Mouse (Mus musculus): ENCODE data around the gene Cacna2d3.

Cacna2d3 gene

DNA sequence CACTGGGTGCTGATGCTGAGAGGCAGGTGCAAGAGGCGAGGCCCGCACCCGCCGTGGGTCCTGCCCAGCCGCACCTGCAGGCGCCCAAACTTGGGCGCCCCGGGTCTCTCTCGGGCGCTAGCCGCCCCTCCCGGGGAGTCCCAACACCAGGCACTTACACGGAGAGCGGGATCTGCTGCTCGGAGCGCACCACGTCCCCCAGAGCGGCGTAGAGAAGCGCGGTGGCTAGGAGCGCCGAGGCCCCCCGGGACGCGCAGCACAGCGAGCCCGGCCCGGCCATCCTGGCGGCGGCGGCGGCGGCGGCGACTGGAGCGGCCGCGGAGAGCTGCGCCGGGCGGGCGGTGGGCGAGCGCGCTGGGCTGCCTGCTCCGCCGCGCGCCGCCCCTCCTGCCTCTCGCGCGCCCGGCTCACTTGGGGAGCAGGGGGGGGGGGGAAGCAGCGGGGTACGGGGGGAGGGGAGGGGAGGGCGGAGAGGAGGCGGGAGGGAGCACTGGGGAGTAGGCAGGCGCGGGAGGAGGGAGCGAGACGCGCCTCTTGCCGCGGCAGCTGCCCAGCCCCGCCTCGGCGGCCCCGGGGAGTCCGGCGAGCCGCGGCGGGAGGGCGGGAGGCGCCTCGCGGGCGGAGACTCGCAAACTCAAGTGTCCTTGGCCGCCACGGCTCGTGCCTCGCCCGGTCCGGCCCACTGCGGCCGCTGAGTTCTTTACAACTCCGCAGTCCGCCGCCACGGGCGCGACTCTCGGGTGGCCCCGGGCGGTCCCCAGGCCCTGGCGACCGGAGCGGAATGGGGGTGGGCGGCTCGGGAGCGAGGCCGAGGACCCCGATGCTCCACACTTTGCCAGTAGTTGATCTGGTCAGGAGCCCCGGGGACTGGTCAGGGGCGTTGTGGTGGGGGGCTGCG lies at the start of gene Cacna2d3:
TSS of gene Cacna2d3 (minus strand) at position 377 of the 898 bp plus-strand sequence.
- DNase-seq (ENCODE audit: low read depth, low spot score) = no peak

DNA sequence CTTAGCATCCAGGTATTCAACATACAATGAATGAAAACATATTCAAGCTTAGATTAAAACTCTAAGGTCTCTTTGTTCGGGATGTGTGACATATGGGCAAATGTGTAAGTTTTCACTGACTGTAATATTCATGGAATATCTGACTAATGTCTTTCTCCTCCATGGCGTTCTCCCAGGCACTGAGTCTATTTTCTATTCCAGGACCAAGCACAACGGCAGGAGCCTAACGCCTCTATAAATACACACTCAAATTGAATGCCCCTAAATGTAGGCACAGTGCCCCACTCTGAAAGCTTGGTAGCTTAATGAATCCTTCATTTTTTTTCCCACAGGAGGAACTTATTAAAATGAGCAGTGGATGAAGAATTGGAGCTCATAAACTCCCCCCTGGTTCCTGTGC lies 47.8 kb upstream of the Cacna2d3 start:
- DNase-seq (ENCODE audit: low read depth, low spot score) = peak; percentile 78

DNA sequence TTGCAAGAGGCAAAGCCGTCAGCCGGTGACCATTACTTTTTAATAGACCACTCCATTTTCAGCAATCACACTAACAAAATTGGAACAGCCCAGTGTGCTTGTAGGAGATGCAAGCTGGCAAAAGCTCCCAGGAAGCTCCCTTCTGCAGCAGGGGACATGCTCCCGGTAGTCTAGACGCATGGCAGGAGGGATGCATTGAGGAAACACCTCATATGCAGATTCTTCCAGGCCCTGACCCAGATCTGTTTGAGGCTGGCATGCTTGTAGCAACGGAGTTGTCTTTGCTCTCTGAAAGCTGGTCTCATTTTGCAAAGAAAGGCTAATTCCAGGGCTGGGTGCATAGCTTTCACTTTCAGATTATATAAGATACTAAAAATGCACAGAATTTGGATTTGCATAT lies 31.2 kb upstream of the Cacna2d3 start:
- DNase-seq (ENCODE audit: low read depth, low spot score) = no peak

DNA sequence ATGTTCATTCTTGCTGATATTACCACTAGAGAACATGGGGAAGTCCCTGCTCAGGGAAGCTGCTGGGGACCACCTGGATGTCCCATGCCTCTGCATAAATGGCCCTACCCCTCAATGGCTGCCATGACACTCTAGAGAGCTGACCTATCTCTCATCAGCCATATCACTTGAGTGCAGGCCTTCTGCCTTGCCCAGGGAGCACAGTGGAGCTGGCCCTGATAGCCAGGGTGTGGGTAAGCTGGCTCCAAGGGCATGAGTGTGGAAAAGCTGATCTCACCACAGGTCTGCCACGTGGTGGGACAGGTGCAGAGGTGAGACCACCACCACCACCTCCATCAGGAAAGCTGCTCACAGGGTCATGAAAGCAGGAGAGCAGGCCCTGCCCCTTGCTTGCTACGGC lies 17.1 kb upstream of the Cacna2d3 start:
- DNase-seq (ENCODE audit: low read depth, low spot score) = no peak

DNA sequence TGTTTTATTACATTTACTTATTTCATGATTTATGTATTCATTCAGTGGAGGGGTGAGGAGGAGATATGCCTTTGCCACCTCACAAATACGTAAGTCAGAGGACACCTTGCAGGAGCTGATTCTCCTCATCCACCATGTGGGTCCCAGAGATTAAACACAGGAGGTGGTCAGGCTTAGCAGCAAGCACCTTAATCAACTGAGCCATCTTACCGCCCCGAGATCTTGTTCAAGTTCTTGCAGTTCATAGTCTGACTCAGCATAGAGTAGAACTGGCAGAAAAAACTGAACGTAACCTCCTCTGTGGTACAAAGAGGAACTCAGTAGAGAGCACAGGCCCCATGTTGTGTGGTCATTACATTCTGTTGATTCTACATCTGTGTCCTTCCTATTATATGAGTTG lies 8.6 kb upstream of the Cacna2d3 start:
- DNase-seq (ENCODE audit: low read depth, low spot score) = no peak

DNA sequence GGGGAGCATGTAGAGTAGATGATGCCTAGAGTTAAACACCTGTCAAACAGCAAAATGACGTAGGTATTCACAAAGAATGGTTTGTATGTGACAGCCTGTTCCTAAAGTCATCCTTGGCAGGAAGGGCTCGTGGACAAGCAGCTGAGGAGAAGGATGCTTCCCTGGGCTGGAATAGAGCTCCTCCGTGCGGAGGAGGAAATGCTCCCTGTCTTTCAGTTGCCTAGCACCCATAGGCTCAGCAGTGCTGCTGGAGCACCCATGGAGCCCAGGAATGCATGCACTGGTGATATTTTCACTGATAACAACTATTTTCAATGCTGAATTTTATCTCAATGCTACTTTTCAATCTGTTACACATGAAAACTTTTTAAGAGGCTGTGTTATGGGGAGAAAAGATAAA lies 7.3 kb upstream of the Cacna2d3 start:
- no peak for DNase-seq (ENCODE audit: low read depth, low spot score)

DNA sequence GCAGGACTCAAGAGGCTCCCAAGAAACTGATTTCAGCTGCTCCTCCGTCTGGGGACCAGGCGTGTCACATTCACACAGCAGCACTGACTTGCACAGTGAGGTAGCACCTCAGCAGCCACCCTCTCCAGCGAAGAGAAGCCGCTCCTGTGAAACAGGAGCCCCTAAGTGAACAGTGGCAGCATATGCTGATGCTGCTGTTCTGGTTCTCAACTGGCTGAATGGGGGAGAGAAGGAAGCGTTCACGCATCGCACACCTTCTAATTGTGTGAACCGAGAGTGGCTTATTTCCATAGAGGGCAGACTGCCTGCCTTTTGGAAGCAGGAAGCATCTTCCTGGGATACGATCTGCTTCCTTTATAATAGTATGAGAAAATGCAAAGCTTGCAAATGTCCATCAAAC lies 5.9 kb upstream of the Cacna2d3 start:
- DNase-seq (ENCODE audit: low read depth, low spot score) = no peak

DNA sequence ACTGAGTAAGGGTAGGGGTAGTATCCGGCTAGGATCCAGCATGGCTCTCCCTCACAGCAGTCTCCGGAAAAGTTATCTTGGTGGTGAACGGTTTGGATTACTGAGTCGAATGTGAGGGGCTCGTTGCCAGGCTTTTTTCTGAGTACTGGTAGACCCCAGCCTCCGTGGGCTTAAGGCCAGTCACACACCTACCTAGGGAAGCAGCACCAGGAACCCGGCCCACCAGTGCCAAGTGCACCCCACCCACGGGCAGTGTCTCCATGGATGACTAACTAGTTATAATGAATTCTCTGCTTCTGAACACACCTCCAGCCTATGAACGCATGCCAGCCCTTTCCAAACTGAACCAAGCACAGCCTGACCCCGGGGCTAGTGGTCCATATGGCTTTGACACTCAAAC lies 1.6 kb upstream of the Cacna2d3 start:
- DNase-seq (ENCODE audit: low read depth, low spot score) = no peak

DNA sequence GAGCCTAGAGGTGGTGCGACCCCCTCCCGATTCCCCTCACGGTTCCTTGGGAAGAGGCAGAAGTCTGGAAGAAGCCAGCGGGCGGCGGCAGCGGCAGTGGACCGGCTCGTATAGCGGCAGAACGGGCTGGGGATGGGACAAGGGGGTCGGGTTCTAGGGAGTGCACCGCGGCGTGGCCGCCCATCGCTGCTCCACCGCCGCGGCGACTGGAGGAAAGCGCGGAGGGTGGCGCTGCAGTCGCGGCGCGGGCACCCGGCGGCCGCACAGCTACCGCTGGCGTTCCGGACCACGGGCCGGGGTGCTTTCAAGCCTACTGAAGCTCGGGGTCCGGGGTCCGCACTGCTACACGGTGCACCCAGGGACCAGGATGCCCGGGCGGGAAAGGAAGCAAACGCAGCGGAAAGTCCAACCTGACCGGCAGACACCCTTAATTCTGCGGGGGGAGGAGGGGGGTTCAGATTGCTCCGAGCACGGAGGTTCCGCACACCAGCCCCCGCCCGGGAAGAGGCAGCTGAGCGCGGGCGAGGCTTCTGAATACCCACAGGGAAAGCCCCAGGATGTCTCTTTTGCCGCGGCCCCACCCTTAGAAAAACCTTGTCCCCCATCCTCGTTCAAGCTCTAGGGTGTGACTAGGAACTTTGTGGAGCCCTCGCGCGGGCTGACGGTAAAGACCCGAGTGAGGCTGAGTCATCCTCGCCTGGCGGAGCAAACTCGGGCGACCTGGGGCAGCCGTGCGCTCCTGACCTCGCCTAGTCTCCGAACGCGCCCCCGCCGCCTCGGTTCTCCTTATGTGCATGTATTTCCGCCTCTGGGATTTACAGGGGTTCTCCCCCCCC lies 940 bp upstream of the Cacna2d3 start:
- DNase-seq (ENCODE audit: low read depth, low spot score) = no peak

DNA sequence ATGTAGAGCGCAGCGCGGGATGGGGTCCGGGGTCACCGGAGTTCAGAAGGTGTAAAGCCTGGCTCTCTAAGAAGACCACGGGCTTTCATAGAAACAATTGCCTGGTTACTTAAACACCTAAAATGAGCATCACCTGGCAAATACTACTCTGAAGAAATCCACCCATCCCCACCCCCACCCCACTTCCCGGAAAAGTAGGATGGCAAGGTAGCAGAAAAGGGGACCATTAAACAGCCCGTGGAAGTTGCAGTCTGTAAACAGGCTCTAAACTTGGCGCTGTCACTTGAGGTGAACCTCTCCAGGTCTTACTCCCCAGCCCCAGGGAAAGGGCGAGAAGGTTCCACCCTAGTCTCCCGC lies 555 bp downstream of the Cacna2d3 start:
- no peak for DNase-seq (ENCODE audit: low read depth, low spot score)

DNA sequence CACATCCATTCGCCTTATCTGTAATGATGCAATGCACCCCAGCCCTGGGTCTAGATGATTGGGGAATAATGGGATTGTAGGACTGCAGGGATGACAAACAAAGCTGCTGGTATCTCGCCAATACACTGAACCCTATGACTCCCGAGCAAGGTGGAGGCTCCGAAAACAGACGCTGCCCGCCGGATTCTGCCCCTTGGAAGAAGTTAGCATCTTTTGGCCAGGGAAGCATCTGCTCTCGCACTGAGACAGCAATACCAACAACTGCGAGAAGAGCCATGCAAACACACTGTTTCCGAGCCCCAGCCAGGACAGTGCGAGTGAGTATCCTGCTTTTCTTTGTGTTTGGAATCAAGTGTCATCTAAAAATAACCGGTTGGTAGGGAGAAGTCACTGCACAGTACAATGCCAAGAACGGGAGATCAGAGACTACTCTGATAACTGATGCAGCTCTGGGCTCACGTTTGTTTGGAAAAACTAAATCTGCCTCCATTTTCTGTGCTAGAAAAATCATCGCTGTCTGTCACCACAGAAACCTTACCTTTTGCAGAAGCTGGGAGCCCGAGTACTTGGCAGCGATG lies 1.2 kb downstream of the Cacna2d3 start:
- no peak for DNase-seq (ENCODE audit: low read depth, low spot score)

DNA sequence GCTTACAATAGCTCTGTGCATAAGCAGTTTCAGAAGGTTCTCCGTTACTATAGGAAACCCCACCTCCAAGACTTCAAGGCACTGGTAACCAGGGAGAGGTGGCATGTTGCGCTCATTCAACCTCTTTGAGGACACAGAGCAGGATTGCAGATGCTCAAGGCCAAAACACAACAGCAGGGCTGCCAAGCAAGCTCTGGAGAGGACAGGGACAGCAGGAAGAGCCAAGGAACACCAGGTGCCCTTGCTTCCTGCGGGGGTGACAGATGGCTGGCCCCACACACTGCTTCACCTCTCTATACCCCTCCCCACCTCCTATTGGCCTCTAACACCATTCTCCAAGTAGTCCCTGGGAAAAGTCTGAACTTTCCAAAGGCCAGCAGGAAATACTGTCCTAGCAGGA lies 9.0 kb downstream of the Cacna2d3 start:
- DNase-seq (ENCODE audit: low read depth, low spot score) = no peak

DNA sequence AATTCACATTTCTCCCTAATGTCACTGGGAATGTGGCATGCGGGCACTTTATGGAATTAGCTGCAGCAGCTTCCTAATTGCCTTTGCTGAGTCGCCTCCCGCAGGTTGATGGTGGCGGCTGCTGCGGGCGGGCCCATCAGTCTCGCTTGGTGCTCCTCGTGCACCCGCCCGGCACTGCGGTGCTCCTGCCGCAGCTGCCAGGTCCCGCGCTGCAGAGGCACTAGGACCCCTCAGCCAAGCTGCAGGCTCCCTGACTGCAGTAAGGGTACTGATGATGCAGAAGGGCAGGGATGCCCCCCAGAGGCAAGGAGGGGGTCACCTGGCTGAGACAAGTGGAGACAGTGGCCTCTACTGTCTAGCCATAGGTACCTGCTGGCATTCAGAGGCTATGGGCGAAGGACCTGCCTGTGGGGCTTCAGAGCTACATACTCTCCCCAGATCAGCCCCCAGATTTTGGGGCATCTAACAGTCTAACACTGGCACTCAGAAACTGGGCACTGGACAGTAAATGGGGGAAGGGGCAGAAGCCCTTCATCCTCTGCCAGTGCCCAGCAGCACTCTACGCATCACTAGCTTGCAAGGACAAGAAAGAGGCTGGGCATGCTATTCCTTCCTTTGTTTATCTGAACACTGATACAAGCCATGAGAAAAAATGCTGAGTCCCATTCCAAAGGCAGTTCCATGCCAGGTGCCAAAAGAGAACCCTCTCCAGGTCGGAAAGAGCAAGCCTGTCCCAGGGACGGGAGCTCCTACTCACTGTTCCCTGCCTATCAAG lies 13.9 kb downstream of the Cacna2d3 start:
- no peak for DNase-seq (ENCODE audit: low read depth, low spot score)

DNA sequence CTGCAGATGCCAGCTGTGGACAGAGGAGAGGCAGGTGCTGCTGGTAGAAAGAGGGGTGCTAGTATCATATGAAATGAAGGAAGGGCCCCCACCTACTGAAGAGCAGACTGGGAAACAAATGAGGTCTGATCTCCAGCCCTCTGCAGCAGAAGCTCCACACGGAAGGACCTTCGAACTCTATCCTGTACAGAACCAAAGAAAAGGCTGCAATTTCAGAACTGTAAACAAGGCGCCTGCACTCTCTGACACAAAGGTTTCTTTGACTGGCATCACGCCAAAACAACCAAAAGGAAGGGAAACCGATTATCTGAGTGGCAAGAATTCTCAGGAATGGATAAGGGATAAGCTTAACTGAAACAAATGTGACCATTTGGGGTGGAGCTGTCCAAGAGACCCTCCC lies 18.9 kb downstream of the Cacna2d3 start:
- DNase-seq (ENCODE audit: low read depth, low spot score) = no peak

DNA sequence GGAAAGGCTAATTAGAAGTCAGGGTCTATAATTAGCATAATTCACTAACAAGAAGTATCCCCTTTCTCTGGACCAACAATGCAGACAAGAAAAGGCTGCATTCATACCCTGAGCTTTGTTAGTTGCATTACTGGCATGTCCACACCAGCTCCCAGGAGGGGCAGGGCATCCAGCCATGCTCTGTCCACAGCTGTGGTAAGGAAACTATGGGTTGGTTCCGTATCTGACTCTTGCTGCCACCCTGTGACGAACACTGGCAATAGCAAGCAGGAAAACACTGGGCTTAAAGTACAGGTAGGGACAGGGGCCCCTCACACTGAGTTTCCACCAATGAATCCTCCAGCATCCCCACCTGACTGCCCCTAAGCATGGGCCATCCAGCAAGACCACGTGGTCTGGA lies 25.5 kb downstream of the Cacna2d3 start:
- DNase-seq (ENCODE audit: low read depth, low spot score) = peak; percentile 31

DNA sequence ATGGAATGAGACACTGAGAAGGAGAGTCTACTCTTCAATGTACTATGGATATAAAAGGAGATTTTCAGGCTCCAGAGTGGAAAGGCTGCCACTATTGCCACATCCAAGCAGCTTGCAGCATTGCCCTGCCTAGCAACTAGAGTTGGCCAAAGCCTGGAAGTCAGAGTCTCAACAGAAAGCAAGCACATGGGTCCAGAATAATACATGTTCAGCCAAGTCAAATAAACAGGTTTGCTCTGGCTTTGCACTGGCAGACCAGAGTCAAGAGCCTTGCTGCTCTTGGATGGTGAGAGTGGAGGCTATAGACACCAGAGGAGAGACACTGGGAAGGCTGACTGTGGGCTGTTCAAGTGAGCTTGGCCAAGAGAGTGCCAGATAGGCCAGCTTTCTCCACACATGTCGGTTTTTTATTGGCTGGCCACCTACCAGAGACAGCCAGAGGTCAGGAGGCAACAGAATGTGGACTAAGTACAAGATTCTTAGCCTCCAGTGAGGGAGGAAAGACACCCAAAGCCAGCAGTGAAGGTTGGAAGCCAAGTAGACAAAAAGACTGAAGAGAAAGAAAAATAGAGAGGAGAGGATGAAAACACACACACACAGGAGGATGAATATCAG lies 49.1 kb downstream of the Cacna2d3 start:
- no peak for DNase-seq (ENCODE audit: low read depth, low spot score)

DNA sequence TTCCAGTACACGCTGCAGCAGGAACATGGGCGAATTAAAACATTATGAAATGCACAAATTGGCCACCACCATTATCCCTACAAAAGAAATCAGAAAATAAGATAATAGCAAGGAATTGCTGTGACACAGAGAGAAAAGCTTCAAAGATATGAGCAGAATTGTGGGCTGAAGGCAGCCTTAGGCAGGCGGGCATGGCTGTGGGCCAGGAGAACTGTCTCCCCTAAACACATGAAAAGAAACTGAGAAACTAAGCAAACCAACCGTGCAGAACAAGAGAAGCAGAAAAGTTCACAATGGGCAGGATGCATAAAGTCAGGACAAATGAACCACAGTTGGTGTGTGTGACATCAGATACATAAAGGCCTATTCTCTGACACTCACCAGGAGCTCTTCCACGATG lies 51.8 kb downstream of the Cacna2d3 start:
- no peak for DNase-seq (ENCODE audit: low read depth, low spot score)

DNA sequence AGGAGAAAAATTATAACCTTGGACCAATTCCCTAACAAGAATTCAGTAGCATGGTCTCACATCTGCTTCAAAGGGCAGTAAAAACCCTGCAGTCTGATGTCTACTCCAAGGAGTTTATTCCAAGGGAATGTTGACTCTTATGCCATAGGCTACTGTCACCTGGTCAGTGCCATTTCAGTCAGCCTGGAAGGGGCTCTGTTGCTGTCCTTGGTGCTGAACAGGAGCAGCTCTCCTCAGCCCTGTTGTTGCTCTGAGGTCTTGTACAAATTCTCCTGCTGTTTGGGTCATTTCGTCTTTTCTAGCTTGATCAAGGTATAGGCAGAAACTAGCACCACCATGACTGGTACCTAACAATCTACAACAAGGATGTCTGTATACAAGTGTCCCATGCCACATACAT lies 64.7 kb downstream of the Cacna2d3 start:
- DNase-seq (ENCODE audit: low read depth, low spot score) = no peak

DNA sequence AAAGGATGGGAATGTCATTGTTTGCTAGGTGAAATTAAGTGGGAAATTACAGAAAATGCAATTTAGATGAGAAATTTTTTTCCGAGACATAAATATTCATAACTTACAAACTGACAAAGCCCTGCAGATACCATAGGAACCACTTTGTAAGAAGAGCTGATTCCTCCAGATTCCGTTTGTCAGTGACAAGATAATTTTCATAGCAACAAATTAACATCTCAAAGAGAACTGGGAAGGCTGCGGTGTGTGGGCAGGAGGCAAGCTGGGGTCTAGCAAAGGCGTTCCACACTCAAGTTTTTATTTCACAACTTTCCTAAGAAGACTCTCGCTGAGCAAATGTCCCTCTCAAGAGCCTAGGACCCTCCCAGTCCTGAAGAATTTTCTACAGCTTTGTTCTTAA lies 71.1 kb downstream of the Cacna2d3 start:
- DNase-seq (ENCODE audit: low read depth, low spot score) = no peak

DNA sequence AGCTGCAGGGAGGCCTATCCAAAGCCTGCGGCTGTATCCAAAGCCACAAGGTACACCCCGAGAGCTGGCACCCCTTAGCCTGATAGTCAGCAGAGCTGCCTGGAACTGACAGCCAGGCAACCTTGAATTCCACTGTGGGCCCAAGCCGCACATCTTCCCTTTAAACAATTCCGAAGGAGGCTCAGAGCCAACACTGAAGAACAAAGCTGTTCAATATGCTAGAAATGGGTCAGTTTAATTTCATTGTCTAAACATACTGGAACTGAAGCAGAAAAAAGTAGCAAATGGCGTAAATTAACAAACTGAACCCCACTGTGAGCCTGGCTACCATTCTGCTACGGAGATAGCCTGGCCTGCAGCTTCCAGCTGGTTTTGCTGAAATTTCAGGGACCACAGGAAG lies 72.9 kb downstream of the Cacna2d3 start:
- DNase-seq (ENCODE audit: low read depth, low spot score) = no peak

DNA sequence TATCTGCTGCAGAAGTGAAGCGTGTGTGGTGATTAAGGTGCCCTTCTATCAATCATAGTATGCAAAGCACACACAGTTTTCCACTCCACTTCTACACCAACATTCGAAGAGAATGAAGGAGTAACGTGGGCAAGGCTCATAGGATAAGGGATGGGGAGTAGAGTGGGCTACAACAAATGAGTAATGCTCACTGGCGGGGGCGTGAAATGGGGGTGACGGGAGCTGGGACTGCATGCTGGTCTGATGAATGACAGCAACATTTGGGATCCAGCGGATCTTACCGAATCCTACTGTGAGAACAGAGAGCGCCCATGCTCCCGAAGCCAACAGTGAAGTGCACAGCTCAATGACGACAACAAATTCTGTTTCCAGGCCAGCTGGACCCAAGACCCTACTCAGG lies 76.2 kb downstream of the Cacna2d3 start:
- no peak for DNase-seq (ENCODE audit: low read depth, low spot score)
